Mouse (Mus musculus) liver, embryonic 14.5 days (tissue): Measurements from ENCODE around the gene Atp2c1.

Experiments
- CTCF ChIP-seq: IDR thresholded peaks from 2 replicates; pipeline ENCODE4 v1.5.1; 2016; ENCODE audit warnings: antibody characterized with exemption, low read depth, control low read depth
- EP300 ChIP-seq: IDR thresholded peaks from 2 replicates; pipeline ENCODE4 v1.6.1; 2016; ENCODE audit warnings: antibody characterized with exemption, low read depth

DNA sequence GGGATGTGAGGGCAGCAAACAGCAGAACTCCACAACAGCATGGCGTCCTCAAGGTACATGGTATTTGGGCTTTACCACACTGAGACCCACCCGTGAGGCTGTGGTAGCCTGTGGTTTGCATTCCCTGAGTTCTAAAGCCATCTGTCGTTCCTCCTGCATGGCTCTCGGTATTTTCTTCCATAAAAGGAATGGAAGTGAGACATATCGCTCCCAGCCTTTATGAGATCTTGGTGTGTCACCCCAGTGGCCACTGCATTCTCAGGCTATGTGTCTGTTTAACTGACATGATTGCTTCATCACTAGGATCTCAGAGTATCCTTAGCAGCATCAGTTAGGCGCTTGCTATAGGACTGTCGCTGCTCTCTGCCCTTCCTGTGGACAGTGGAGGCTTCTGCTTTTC lies 150.7 kb downstream of the Atp2c1 start:
- TF ChIP-seq CTCF, result no peak
- TF ChIP-seq EP300, result no peak
